Mouse (Mus musculus) Patski (cell line): Measurements from ENCODE around the gene Dnajc22. TPM values are rescaled to one million over a fixed set of nuclear protein-coding genes. Genes with fewer than 3 reads are reported as not detected.
"Not testable (repeated sequence)": the region's sequence is repeated elsewhere in the genome, so short reads cannot be mapped to it uniquely, and the experiment has no call there.

Experiments used
- ATAC-seq: fragments of 100-300 bp; one replicate; pipeline ENCODE4 v1.8.0; 2021
- CTCF ChIA-PET: fragments of 350-600 bp; sonication (Branson Sonifier 250); formaldehyde crosslinking; loops from one replicate; lab custom pipeline; 2022; ENCODE audit warnings: inconsistent platforms; lab: Charles Lee
- POLR2A ChIA-PET: fragments of 350-600 bp; sonication (Branson Sonifier 250); formaldehyde crosslinking; loops from one replicate; lab custom pipeline; 2022; ENCODE audit warnings: antibody characterized with exemption, inconsistent platforms; lab: Charles Lee
- DNase-seq: peaks from one replicate; pipeline ENCODE4 v3.0.0-alpha.2; 2011; ENCODE audit warnings: low read depth, low spot score
- H3K27me3 ChIP-seq: fragments of 371-371 bp; one replicate; pipeline ENCODE4 v1.5.1; 2021
- CTCF ChIP-seq: fragments of 100-300 bp; IDR thresholded peaks from one replicate; pipeline ENCODE4 v1.5.1; 2021
- in situ Hi-C: fragments of 300-500 bp; cut with MboI; formaldehyde crosslinking; loops from 3 replicates; pipeline ENCODE4 v1.11.1; 2018; ENCODE audit warnings: low pct_unique_long_range_greater_than_20kb, mixed read lengths
- polyA plus RNA-seq: library from polyadenylated mRNA; unstranded; gene quantifications from one replicate; pipeline ENCODE4 v1.2.3, GENCODE M21; 2021

Dnajc22 gene
- polyA plus RNA-seq, 1 experiment from 2014 or later = 1.9 TPM

DNA sequence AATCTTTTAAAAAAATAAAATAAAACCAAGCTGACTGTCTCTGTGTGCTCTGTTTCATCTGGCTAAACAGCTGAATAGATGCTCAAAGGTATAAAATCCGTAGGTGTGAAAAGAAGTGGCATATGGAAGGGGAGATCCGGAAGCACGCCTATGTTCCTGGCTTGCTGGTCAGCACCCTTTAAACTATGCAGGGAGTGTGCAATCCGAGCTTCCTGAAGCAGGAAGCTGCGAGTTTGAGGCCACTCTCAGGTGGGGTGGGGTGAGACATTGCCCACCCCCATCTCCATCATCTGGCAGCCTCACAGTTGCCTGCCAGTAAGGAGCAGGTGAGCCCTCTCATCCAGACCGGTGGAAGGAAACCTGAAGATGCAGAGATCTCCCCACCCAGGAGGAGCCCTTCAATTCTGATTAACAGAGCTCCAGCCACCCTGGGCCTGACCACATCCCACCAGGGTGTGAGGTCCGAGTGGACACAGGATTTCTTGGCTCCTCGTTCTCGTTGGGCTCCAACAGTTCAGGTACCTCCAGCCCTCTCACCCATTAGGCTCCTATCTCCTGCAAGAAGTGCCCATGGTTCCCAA lies 18.9 kb upstream of the Dnajc22 start, which contains the start of gene Troap:
Gene Troap, plus strand, starts transcription at position 557 of the 581 bp plus-strand sequence.
- H3K27me3 ChIP-seq = no peaks in the 10 kb centered on the region
- in situ Hi-C loops = no loop called here
- ATAC-seq (no peak), DNase-seq (no peak)
- TF ChIP-seq CTCF = no peak
- ChIA-PET POLR2A (interaction anchor here (0.6 to 1.8 kb wide), 5 partner anchors 14 to 108 kb away, joined by 3 to 4 read pairs (median 3); partner anchors contain the start of gene C1ql4), CTCF (interaction anchor here (1.1 to 2.1 kb wide), 6 partner anchors 11 to 50 kb away, joined by 3 to 8 read pairs (median 5); no protein-coding TSS in a partner anchor)

GRCm38 (mm10) chr15:99074600-99075333 lies 18.2 kb upstream of the Dnajc22 start:
- in situ Hi-C loops = no loop called here
- H3K27me3 ChIP-seq = no peaks in the 10 kb centered on the region
- DNase-seq = peak; percentile 92
- TF ChIP-seq CTCF = no peak
- ATAC-seq = peak; percentile 95
- ChIA-PET CTCF (interaction anchor here (1.1 to 2.1 kb wide), 6 partner anchors 10 to 51 kb away, joined by 3 to 8 read pairs (median 5); no protein-coding TSS in a partner anchor), POLR2A (interaction anchor here (0.9 to 1.8 kb wide), 5 partner anchors 13 to 45 kb away, joined by 3 to 4 read pairs (median 3); partner anchors contain the start of genes C1ql4 and Tuba1c)

DNA sequence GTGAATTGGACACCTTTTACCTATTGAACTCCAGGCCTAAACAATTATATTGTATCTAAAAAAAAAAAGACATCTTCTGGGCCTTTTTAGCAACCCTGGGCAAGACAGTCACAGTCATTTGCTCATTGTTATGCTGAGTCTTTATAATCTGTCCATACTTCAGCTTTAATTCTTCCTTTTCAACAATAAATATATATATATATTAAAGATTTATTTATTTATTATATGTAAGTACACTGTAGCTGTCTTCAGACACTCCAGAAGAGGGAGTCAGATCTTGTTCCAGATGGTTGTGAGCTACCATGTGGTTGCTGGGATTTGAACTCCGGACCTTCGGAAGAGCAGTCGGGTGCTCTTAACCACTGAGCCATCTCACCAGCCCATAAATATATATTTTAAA lies 17.0 kb upstream of the Dnajc22 start:
- H3K27me3 ChIP-seq, ATAC-seq, DNase-seq, in situ Hi-C loops: not testable (repeated sequence)
- CTCF ChIA-PET = interaction anchor here (1.1 kb wide), 1 partner anchor 10 kb away, joined by 3 read pairs; no protein-coding TSS in a partner anchor
- POLR2A ChIA-PET = interaction anchor here (0.6 kb wide), 1 partner anchor 29 kb away, joined by 4 read pairs; no protein-coding TSS in a partner anchor

DNA sequence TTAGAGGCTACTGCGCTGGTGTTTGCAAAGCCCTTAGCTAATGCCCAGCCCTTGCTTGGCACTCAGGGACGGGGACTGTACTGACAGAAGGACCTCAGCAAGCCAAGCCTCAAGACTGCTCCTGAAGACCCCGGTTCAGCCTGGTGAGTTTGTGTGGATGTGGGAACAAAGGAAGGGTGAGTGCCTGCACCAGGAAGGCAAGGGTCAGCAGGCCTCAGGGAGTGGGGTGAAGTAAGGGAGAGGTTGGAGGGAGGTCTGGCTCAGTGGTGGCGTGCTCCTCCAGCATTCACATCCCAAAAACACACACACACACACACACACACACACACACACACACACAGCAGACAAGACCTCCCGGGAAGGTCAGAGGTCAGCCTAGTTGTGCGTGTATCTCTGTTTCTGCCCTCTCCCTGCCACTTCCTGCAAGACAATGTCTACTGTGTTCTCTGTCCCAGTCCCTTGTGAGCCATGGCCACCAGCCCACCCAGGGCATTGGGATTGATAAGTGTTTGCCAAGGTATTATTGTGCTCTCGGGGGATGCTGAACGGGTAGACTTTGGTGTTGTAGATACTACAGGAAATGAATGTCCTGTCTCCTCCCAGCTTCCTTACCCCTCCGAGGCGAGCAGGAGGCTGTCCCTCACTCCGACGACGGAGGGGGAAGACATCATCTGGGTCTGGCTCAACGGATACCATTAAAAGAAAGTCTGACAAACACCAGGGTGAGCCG lies 14.6 kb upstream of the Dnajc22 start:
- DNase-seq = no peak
- ChIA-PET POLR2A (no interaction called here), CTCF (interaction anchor here (1.1 kb wide), 1 partner anchor 10 kb away, joined by 3 read pairs; no protein-coding TSS in a partner anchor)
- TF ChIP-seq CTCF = no peak
- in situ Hi-C loops = no loop called here
- ATAC-seq = no peak
- no peaks in the 10 kb centered on the region for H3K27me3 ChIP-seq

GRCm38 (mm10) chr15:99079804-99080203 lies 13.2 kb upstream of the Dnajc22 start:
- ChIA-PET POLR2A (no interaction called here), CTCF (interaction anchor here (0.9 to 1.3 kb wide), 3 partner anchors 9 to 54 kb away, joined by 3 to 4 read pairs (median 4); no protein-coding TSS in a partner anchor)
- ATAC-seq = no peak
- in situ Hi-C loops = no loop called here
- DNase-seq = no peak
- H3K27me3 ChIP-seq = no peaks in the 10 kb centered on the region
- TF ChIP-seq CTCF = no peak

- CTCF ChIA-PET = interaction anchor here (0.6 to 2.0 kb wide), 3 partner anchors 27 to 57 kb away, joined by 3 to 7 read pairs (median 3); no protein-coding TSS in a partner anchor
- in situ Hi-C loops = no loop called here
- H3K27me3 ChIP-seq = no peaks in the 10 kb centered on the region
Measured at GRCm38 (mm10) chr15:99082322-99082721, 10.6 kb upstream of the Dnajc22 start.

GRCm38 (mm10) chr15:99082840-99083239 lies 10.1 kb upstream of the Dnajc22 start:
- in situ Hi-C loops = no loop called here
- DNase-seq = no peak
- ChIA-PET POLR2A (no interaction called here), CTCF (interaction anchor here (1.0 to 2.0 kb wide), 3 partner anchors 14 to 58 kb away, joined by 3 to 7 read pairs (median 3); no protein-coding TSS in a partner anchor)
- TF ChIP-seq CTCF = no peak
- no peak for ATAC-seq
- H3K27me3 ChIP-seq = no peaks in the 10 kb centered on the region

More at GRCm38 (mm10) chr15:99082322-99082721, 10.6 kb upstream of the Dnajc22 start:
- no peak for TF ChIP-seq CTCF
- DNase-seq (no peak), ATAC-seq (no peak)
- POLR2A ChIA-PET = interaction anchor here (0.6 to 1.2 kb wide), 2 partner anchors 18 to 37 kb away, joined by 3 read pairs; no protein-coding TSS in a partner anchor

- ChIA-PET POLR2A (no interaction called here), CTCF (interaction anchor here (1.0 to 2.0 kb wide), 2 partner anchors 14 to 58 kb away, joined by 3 to 7 read pairs; no protein-coding TSS in a partner anchor)
- no peak for TF ChIP-seq CTCF
- DNase-seq (no peak), ATAC-seq (no peak)
- no peaks in the 10 kb centered on the region for H3K27me3 ChIP-seq
- in situ Hi-C loops = no loop called here
Measured at GRCm38 (mm10) chr15:99083258-99083657, 9.7 kb upstream of the Dnajc22 start.

GRCm38 (mm10) chr15:99083867-99084557 lies 9.0 kb upstream of the Dnajc22 start:
- CTCF ChIA-PET = interaction anchor here (1.0 to 2.4 kb wide), 3 partner anchors 10 to 59 kb away, joined by 3 to 7 read pairs (median 6); partner anchors contain the start of gene Troap
- no peak for TF ChIP-seq CTCF
- in situ Hi-C loops = no loop called here
- POLR2A ChIA-PET = interaction anchor here (0.6 kb wide), 1 partner anchor 52 kb away, joined by 3 read pairs; no protein-coding TSS in a partner anchor
- ATAC-seq (no peak), DNase-seq (no peak)
- H3K27me3 ChIP-seq = no peaks in the 10 kb centered on the region
